Mouse (Mus musculus) ES-Bruce4 (cell line): ENCODE data around the gene Cd3d. TPM values are rescaled to one million over a fixed set of nuclear protein-coding genes. Genes with fewer than 3 reads are reported as not detected.

Experiments used
- H3K27ac ChIP-seq: 2 replicates; pipeline ENCODE4 v1.5.1; 2012; ENCODE audit warnings: low read length, inconsistent platforms; ENCODE audit not compliant: insufficient read depth
- H3K27me3 ChIP-seq: 2 replicates; pipeline ENCODE4 v1.6.1; 2012; ENCODE audit warnings: mild to moderate bottlenecking, low read length, inconsistent platforms; ENCODE audit not compliant: control insufficient read depth, poor library complexity, insufficient read depth, severe bottlenecking
- H3K36me3 ChIP-seq: 2 replicates; pipeline ENCODE4 v1.6.1; 2012; ENCODE audit warnings: inconsistent platforms, mild to moderate bottlenecking, low read length, moderate library complexity; ENCODE audit not compliant: control insufficient read depth, poor library complexity, insufficient read depth, severe bottlenecking
- H3K4me1 ChIP-seq: one replicate; pipeline ENCODE4 v1.8.1; 2011; ENCODE audit warnings: low read length; ENCODE audit not compliant: control insufficient read depth, insufficient read depth
- H3K4me3 ChIP-seq: 2 replicates; pipeline ENCODE4 v1.5.1; 2011; ENCODE audit warnings: low read depth, mild to moderate bottlenecking, low read length
- H3K9ac ChIP-seq: 2 replicates; pipeline ENCODE4 v1.6.1; 2012; ENCODE audit warnings: low read depth, mild to moderate bottlenecking, inconsistent platforms; ENCODE audit not compliant: poor library complexity, severe bottlenecking
- H3K9me3 ChIP-seq: replicated peaks from 2 replicates; pipeline ENCODE4 v1.6.1; 2012; ENCODE audit warnings: mild to moderate bottlenecking, low read length, inconsistent platforms; ENCODE audit not compliant: control insufficient read depth, poor library complexity, insufficient read depth, severe bottlenecking
- CTCF ChIP-seq: IDR thresholded peaks from one replicate; pipeline ENCODE4 v1.8.1; 2011; ENCODE audit warnings: low read depth, low read length
- EP300 ChIP-seq: IDR thresholded peaks from 2 replicates; pipeline ENCODE4 v1.6.1; 2011; ENCODE audit warnings: low read depth, low read length; ENCODE audit not compliant: insufficient read depth
- POLR2A ChIP-seq: IDR thresholded peaks from one replicate; pipeline ENCODE4 v1.8.1; 2011; ENCODE audit warnings: low read length; ENCODE audit not compliant: insufficient read depth
- polyA plus RNA-seq: library from polyadenylated mRNA; stranded (reverse); fragments of >200 nt; gene quantifications from 2 replicates; pipeline ENCODE4 v1.2.4, GENCODE M21; 2011; ENCODE audit warnings: low read depth; ENCODE audit not compliant: missing spikeins, insufficient read depth, insufficient read length

Gene Cd3d
- polyA plus RNA-seq, 1 experiment: not detected

DNA sequence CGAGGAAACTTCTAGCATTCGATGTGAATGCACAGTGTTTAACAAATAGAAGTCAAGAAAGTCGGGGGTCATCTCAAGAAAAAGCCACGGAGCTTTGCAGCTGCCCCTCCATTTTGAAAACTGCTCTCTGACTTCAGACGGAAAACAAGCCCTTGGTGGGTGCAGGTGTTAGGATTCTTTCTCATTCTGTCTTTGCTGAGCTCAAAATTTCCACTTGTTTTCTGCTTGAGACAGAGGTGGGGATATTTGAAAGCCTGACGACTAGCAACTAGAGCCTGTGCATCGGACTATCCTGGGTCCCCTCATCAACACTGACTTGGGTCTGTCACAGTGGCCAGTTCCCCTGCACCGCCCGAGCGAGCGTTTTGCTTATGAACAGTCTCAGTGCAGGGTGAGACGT is 25.8 kb downstream of the Cd3d start:
- Histone ChIP-seq H3K9ac (no peak overlapping the region), H3K9me3 (no peaks in the 10 kb centered on the region), H3K27me3 (no peaks in the 10 kb centered on the region), H3K27ac (no peak overlapping the region), H3K4me3 (no peak overlapping the region), H3K36me3 (no peaks in the 10 kb centered on the region), H3K4me1 (no peaks in the 10 kb centered on the region)
- TF ChIP-seq EP300 (no peak), POLR2A (no peak), CTCF (no peak)

DNA sequence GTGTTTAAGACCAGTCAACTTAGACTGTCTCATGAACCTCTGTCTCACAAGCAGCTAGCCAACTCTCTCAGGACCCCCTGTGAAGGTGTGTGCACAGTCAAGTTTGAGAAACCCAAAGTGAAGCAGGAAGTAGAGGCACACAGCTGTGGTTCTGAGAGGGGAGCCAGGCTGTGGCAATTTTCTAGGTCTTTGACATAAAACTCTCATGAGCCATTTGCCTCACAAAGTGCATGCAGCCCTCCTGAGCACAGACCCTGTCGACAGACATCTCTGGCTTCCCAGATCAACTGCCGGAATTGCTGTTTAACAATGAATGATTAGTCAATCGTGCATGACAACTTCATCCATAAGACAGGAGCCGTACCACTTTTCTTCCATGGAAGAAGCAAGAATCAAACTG is 26.8 kb downstream of the Cd3d start:
- H3K4me1 ChIP-seq: no peaks in the 10 kb centered on the region
- no peaks in the 10 kb centered on the region for H3K9me3 ChIP-seq
- H3K9ac ChIP-seq: no peak overlapping the region
- H3K27me3 ChIP-seq: no peaks in the 10 kb centered on the region
- no peak overlapping the region for H3K4me3 ChIP-seq
- no peak overlapping the region for H3K27ac ChIP-seq
- TF ChIP-seq CTCF (no peak), EP300 (no peak), POLR2A (no peak)
- no peaks in the 10 kb centered on the region for H3K36me3 ChIP-seq

DNA sequence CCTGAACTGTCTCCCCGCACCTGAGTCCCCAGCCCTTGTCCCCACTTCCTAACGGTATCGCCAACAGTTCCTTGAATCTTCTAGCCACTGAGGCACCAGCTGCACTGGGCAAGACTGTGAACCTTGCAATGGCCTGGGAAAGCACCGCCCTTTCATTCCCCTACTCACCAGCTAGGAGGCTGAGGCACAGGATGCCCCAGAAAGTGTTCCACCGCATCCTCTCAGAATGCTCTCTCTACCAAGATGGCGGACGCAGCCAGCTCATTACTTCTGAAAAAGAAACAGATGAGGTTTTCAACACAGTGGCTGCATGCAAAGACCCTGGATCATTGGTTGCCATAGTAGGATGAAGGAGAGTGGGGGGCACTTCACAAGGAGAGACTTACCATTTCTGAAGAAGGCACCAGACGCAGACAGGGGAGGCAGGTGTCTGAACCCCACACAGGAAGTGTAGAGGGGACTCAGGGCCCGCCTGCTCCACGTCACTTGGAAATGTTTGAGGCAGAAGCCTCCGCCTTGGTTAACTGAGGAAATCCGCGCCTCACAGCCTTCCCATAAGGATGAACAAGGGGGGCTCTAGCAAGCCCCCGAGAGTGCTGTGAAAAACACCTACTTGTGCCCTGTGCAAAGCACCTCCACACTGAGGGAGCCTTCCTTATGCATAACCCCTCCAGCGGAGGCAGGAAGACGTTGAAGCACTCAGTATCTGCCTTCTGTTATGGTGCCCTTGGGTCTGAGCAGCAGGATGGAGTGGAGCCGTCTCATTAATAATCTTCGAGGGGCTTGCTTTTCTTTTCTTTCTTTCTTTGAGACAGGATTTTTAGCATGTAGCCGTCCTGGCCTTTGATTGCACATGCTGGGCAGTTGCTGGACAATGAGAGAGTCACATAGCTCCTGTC is 27.8 kb downstream of the Cd3d start, which contains the start of gene Cd3e:
Gene Cd3e (minus strand): TSS at position 448 of the 899 bp plus-strand sequence.
- Histone ChIP-seq H3K27ac (no peak within 1 kb of the TSS), H3K4me1 (no peaks in the 10 kb centered on the region), H3K27me3 (no peaks in the 10 kb centered on the region), H3K4me3 (peak within 1 kb of the TSS; percentile 20; the same call in 1 of the 2 replicates), H3K9ac (no peak within 1 kb of the TSS), H3K36me3 (no peaks in the 10 kb centered on the region), H3K9me3 (no peaks in the 10 kb centered on the region)
- TF ChIP-seq POLR2A (no peak), EP300 (no peak), CTCF (no peak)

DNA sequence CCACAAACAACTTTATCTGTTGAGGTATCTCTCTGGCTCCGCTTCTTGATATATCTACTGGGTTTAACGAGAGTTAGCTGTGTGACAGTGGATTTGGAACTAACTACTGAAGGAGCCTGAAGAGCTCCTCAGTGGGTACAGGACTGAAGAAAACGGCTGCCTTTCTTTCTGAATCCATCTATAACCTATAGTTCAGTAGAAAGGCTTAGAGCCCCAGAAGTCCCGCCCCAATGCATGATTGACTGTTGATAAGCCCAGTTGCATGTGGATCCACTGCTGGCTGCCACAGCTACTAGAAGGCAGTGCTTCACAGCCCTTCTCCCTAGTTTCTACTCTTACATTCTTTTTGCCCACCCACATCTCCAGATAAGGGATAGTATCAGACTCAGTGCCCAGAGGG is 28.9 kb downstream of the Cd3d start:
- H3K9me3 ChIP-seq: no peaks in the 10 kb centered on the region
- H3K4me1 ChIP-seq: no peaks in the 10 kb centered on the region
- H3K27ac ChIP-seq: no peak overlapping the region
- no peaks in the 10 kb centered on the region for H3K27me3 ChIP-seq
- no peak overlapping the region for H3K9ac ChIP-seq
- no peaks in the 10 kb centered on the region for H3K36me3 ChIP-seq
- TF ChIP-seq CTCF: no peak
- no peak for TF ChIP-seq POLR2A
- no peak for TF ChIP-seq EP300
- no peak overlapping the region for H3K4me3 ChIP-seq

DNA sequence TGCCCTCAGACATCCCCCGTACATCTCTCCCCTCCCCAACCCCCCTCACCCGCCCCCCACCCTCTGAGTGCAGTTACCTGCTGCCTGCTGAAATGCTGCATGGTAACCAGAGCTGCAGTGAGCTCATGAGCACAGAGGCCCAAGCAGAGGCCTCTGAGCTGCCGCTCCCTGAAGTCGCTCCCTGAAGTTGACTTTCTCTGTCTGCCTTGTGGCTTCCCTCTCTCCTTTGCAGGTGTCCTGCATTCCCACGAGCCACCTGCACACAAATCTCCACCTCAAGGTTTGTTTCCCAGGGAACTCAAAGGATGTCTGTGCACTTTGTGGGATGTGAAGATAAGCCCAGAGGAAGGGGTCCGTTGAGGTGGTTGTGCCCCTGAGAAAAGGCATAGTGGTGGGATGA is 29.7 kb downstream of the Cd3d start:
- Histone ChIP-seq H3K4me3 (no peak overlapping the region), H3K9ac (no peak overlapping the region), H3K9me3 (no peaks in the 10 kb centered on the region), H3K4me1 (no peaks in the 10 kb centered on the region), H3K36me3 (no peaks in the 10 kb centered on the region), H3K27me3 (no peaks in the 10 kb centered on the region), H3K27ac (no peak overlapping the region)
- TF ChIP-seq CTCF: no peak
- TF ChIP-seq EP300: no peak
- no peak for TF ChIP-seq POLR2A

DNA sequence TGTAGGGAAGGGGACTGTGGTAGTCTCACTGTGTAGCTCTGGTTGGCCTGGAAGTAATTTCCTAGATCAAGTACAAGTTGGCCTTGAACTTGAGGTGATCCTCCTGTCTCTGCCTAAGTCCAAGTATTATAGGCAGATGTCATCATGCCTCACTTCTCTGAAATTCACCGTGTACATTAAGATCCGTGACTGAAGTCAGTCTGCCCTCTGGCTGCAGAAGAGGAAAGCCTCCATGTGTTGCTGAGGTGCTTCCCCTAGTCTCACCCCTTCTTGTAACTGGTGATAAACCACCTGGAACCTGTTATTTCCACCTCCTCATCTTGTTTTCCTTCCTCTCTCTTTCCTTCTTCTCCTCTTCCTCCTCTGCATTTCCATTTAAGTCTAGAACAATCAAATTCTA is 33.3 kb downstream of the Cd3d start:
- H3K4me3 ChIP-seq: no peak overlapping the region
- H3K9ac ChIP-seq: no peak overlapping the region
- H3K4me1 ChIP-seq: no peaks in the 10 kb centered on the region
- H3K27me3 ChIP-seq: no peaks in the 10 kb centered on the region
- no peaks in the 10 kb centered on the region for H3K36me3 ChIP-seq
- H3K9me3 ChIP-seq: no peaks in the 10 kb centered on the region
- no peak overlapping the region for H3K27ac ChIP-seq
- TF ChIP-seq POLR2A: no peak
- peak; percentile 6 for TF ChIP-seq CTCF
